Mouse (Mus musculus) C2C12 (cell line): ENCODE results near the gene Hoxd3. TPM values are rescaled to one million over a fixed set of nuclear protein-coding genes. Genes with fewer than 3 reads are reported as not detected.

ENCODE experiments used
- H3K27me3 ChIP-seq: one replicate; pipeline ENCODE4 v1.6.1; 2011; ENCODE audit not compliant: control insufficient read depth, insufficient read depth, insufficient read length
- H3K36me3 ChIP-seq: one replicate; pipeline ENCODE4 v1.6.1; 2011; ENCODE audit not compliant: control insufficient read depth, insufficient read depth
- H3K4me3 ChIP-seq: one replicate; pipeline ENCODE4 v1.5.1; 2011; ENCODE audit warnings: mild to moderate bottlenecking, control low read depth; ENCODE audit not compliant: poor library complexity, insufficient read depth, severe bottlenecking
- H3K79me2 ChIP-seq: one replicate; pipeline ENCODE4 v1.6.1; 2011; ENCODE audit not compliant: control insufficient read depth, insufficient read depth
- H3K79me3 ChIP-seq: one replicate; pipeline ENCODE4 v1.6.1; 2011; ENCODE audit warnings: low read depth, control low read depth
- H3ac ChIP-seq: one replicate; pipeline ENCODE3; 2011; ENCODE audit warnings: low read depth; ENCODE audit not compliant: control insufficient read depth, insufficient read length
- CEBPB ChIP-seq: IDR thresholded peaks from one replicate; pipeline ENCODE4 v1.6.1; 2011; ENCODE audit warnings: low read depth, mild to moderate bottlenecking, control low read depth, moderate library complexity
- CTCF ChIP-seq: IDR thresholded peaks from one replicate; pipeline ENCODE4 v1.5.1; 2011; ENCODE audit not compliant: control insufficient read depth, insufficient read depth, insufficient read length
- FOSL1 ChIP-seq: IDR thresholded peaks from one replicate; pipeline ENCODE4 v1.8.0; 2011; ENCODE audit warnings: mild to moderate bottlenecking, low read length; ENCODE audit not compliant: poor library complexity, insufficient read depth, severe bottlenecking
- MAX ChIP-seq: IDR thresholded peaks from one replicate; pipeline ENCODE4 v1.6.1; 2011; ENCODE audit warnings: mild to moderate bottlenecking, control low read depth
- MYOD1 ChIP-seq: IDR thresholded peaks from one replicate; pipeline ENCODE4 v1.6.1; 2011; ENCODE audit warnings: low read depth; ENCODE audit not compliant: control insufficient read depth, insufficient read length
- MYOG ChIP-seq: IDR thresholded peaks from one replicate; pipeline ENCODE4 v1.6.1; 2011; ENCODE audit not compliant: control insufficient read depth, insufficient read length; ENCODE audit errors: extremely low read depth
- USF1 ChIP-seq: IDR thresholded peaks from one replicate; pipeline ENCODE4 v1.6.1; 2011; ENCODE audit warnings: low read depth, mild to moderate bottlenecking, control low read depth, moderate library complexity
- polyA plus RNA-seq: library from polyadenylated mRNA; unstranded; fragments of >200 nt; fragmentation: generic; extraction: Trizol; gene quantifications from one replicate; pipeline ENCODE4 v1.2.1, GENCODE M21; 2012; ENCODE audit warnings: missing spikeins

Gene Hoxd3
- polyA plus RNA-seq, 1 experiment: not detected

GRCm38 (mm10) chr2:74761941-74762340 lies 50.2 kb downstream of the Hoxd3 start:
- Histone ChIP-seq H3K4me3 (no peak overlapping the region), H3K27me3 (peaks cover 4% of the 10 kb centered on the region), H3ac (no peak overlapping the region), H3K79me3 (no peaks in the 10 kb centered on the region), H3K79me2 (no peaks in the 10 kb centered on the region), H3K36me3 (no peaks in the 10 kb centered on the region)
- no peak for TF ChIP-seq CTCF
- TF ChIP-seq MYOD1: no peak
- TF ChIP-seq USF1: no peak
- no peak for TF ChIP-seq MAX
- no peak for TF ChIP-seq FOSL1
- no peak for TF ChIP-seq CEBPB
- no peak for TF ChIP-seq MYOG

DNA sequence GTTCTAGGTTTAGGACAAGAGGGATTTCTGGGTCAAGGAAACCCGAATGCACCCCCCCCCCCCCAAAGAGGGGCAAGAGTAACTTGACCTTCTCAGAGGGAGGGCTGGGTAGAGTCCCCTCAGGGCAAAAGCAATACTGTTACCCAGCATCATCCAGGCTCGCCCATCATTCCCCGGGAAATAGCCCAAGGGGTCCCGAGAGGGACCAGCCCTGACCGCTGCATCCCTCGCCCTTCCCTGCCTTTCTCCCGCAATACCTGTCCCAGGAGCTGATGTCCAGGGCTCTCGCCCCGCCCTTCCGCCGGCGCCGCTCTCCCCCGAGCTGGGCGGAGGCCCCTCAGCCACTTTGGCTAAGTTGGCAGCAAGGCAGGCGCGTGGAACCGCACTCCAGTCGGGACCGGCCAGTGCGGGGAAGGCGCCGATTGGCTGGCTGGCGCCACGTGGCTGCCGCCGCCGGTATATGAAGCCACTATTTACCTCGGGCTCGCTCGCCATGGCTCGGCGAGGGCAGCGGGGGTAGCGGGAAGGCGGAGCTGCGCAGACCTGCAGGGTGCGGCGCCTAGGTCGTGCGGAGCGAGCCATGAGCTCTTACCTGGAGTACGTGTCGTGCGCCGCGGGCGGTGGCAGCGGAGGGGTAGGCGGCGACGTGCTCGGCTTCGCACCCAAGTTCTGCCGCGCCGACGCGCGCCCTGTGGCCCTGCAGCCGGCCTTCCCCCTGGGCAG lies 51.0 kb downstream of the Hoxd3 start, which contains the start of gene Hoxd1:
TSS of gene Hoxd1 (plus strand) at position 459 of the 723 bp plus-strand sequence.
- H3K79me2 ChIP-seq: no peaks in the 10 kb centered on the region
- H3K36me3 ChIP-seq: no peaks in the 10 kb centered on the region
- H3K27me3 ChIP-seq: peaks cover 4% of the 10 kb centered on the region
- no peaks in the 10 kb centered on the region for H3K79me3 ChIP-seq
- no peak within 1 kb of the TSS for H3K4me3 ChIP-seq
- no peak within 1 kb of the TSS for H3ac ChIP-seq
- TF ChIP-seq MAX: no peak
- TF ChIP-seq CEBPB: no peak
- TF ChIP-seq FOSL1: no peak
- TF ChIP-seq CTCF: no peak
- TF ChIP-seq MYOD1: no peak
- TF ChIP-seq MYOG: no peak
- TF ChIP-seq USF1: no peak

DNA sequence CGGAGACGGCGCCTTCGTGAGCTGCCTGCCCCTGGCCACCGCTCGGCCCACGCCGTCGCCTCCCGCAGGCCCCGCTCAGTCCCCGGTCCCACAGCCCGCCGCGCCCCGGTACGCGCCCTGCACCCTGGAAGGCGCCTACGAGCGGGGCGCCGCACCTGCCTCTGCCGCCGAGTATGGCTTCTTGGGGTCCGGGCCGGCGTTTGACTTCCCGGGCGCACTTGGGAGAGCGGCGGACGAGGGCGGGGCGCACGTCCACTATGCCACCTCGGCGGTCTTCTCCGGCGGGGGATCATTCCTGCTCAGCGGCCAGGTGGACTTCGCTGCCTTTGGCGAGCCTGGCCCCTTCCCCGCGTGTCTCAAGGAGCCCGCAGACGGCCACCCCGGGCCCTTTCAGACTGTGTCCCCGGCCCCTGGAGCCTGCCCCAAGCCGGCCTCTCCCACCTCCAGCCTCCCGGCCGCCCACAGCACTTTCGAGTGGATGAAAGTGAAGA lies 51.6 kb downstream of the Hoxd3 start:
- H3K36me3 ChIP-seq: no peaks in the 10 kb centered on the region
- no peak overlapping the region for H3K4me3 ChIP-seq
- TF ChIP-seq USF1 (no peak), CEBPB (no peak), MAX (no peak), FOSL1 (no peak), MYOG (no peak), MYOD1 (no peak), CTCF (no peak)
- H3K27me3 ChIP-seq: peaks cover 4% of the 10 kb centered on the region
- no peak overlapping the region for H3ac ChIP-seq
- no peaks in the 10 kb centered on the region for H3K79me3 ChIP-seq
- no peaks in the 10 kb centered on the region for H3K79me2 ChIP-seq

DNA sequence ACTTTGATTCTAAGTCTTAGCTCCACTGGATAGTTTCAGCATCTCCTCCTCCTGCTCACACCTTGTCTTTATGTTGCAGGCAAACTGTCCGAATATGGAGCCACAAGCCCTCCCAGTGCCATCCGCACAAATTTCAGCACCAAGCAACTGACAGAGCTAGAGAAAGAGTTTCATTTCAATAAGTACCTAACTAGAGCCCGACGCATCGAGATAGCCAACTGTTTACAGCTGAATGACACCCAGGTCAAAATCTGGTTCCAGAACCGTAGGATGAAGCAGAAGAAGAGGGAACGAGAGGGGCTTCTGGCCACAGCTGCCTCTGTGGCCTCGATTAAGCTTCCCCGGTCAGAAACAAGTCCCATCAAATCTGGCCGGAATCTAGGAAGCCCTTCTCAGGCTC lies 52.2 kb downstream of the Hoxd3 start:
- no peak overlapping the region for H3ac ChIP-seq
- no peaks in the 10 kb centered on the region for H3K36me3 ChIP-seq
- TF ChIP-seq CTCF (no peak), MAX (no peak), MYOD1 (no peak), CEBPB (no peak), USF1 (no peak), MYOG (no peak)
- H3K4me3 ChIP-seq: no peak overlapping the region
- H3K79me2 ChIP-seq: no peaks in the 10 kb centered on the region
- H3K79me3 ChIP-seq: no peaks in the 10 kb centered on the region
- peaks cover 7% of the 10 kb centered on the region for H3K27me3 ChIP-seq

DNA sequence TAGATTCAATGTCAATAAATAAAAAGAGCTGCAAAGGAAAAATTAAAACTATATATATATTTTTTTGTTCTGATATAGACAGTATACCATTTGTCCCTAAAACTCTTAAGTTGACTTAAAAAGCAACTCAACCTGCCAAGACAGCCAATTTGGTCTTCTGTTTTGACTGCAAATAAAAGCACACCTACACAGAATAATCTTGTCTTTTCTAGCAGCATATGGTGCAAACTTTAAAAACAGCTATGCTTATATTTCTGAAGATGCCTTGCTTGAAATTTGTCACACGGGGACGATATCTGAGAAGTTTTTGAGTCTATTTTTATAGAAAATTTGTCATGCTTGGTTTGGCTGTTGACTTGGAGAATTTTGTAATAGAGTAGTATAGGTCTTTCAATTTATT lies 62.6 kb downstream of the Hoxd3 start:
- Histone ChIP-seq H3K79me2 (no peaks in the 10 kb centered on the region), H3K27me3 (peaks cover 10% of the 10 kb centered on the region), H3ac (no peak overlapping the region), H3K36me3 (no peaks in the 10 kb centered on the region), H3K79me3 (no peaks in the 10 kb centered on the region), H3K4me3 (no peak overlapping the region)
- TF ChIP-seq MYOD1 (no peak), MAX (no peak), MYOG (no peak), USF1 (no peak), CTCF (no peak), FOSL1 (no peak), CEBPB (no peak)
